Mouse (Mus musculus) midbrain, postnatal 0 days (tissue): ENCODE measurements around the gene Fntb. TPM values are rescaled to one million over a fixed set of nuclear protein-coding genes. Genes with fewer than 3 reads are reported as not detected.

Source experiments
- ATAC-seq: fragments of 200-750 bp; cut with Nextera tagmentation; 2 replicates; pipeline ENCODE4 v1.8.0; 2017; ENCODE audit warnings: moderate number of reproducible peaks, mild to moderate bottlenecking, moderate TSS enrichment, moderate library complexity; ENCODE audit not compliant: low FRiP score
- DNase-seq: peaks from one replicate; pipeline ENCODE4 v3.0.0-alpha.2; 2015; ENCODE audit warnings: low spot score
- H3K27ac ChIP-seq: fragments of 300-500 bp; sonication (generic); 2 replicates; pipeline ENCODE4 v1.5.1; 2014; ENCODE audit warnings: low read depth, mild to moderate bottlenecking, low read length, mixed read lengths
- H3K27me3 ChIP-seq: fragments of 300-500 bp; sonication (generic); 2 replicates; pipeline ENCODE4 v1.6.1; 2014; ENCODE audit warnings: low read length, control low read depth, mixed read lengths; ENCODE audit not compliant: insufficient read depth
- H3K36me3 ChIP-seq: fragments of 300-500 bp; sonication (generic); 2 replicates; pipeline ENCODE4 v1.6.1; 2014; ENCODE audit warnings: low read length, control low read depth, mixed read lengths; ENCODE audit not compliant: insufficient read depth
- H3K4me1 ChIP-seq: fragments of 300-500 bp; sonication (generic); 2 replicates; pipeline ENCODE4 v1.6.1; 2014; ENCODE audit warnings: mild to moderate bottlenecking, control low read depth, antibody characterized with exemption, low read length, mixed read lengths; ENCODE audit not compliant: insufficient read depth
- H3K4me2 ChIP-seq: fragments of 300-500 bp; sonication (generic); 2 replicates; pipeline ENCODE4 v1.6.1; 2014; ENCODE audit warnings: low read depth, mild to moderate bottlenecking, low read length, mixed read lengths; ENCODE audit not compliant: poor library complexity, severe bottlenecking
- H3K4me3 ChIP-seq: fragments of 300-500 bp; sonication (generic); 2 replicates; pipeline ENCODE4 v1.5.1; 2014; ENCODE audit warnings: low read depth, mild to moderate bottlenecking, low read length, moderate library complexity
- H3K9ac ChIP-seq: fragments of 300-500 bp; sonication (generic); replicated peaks from 2 replicates; pipeline ENCODE4 v1.6.1; 2014; ENCODE audit warnings: mild to moderate bottlenecking, low read length, moderate library complexity, mixed read lengths; ENCODE audit not compliant: poor library complexity, severe bottlenecking
- H3K9me3 ChIP-seq: fragments of 300-500 bp; sonication (generic); 2 replicates; pipeline ENCODE4 v1.6.1; 2016; ENCODE audit warnings: low read length, control low read depth
- CTCF ChIP-seq: IDR thresholded peaks from 2 replicates; pipeline ENCODE4 v1.5.1; 2016; ENCODE audit warnings: antibody characterized with exemption, mild to moderate bottlenecking
- WGBS: fragments of 180-500 bp; shearing (Covaris S2); extraction: QIAGEN DNeasy Blood & Tissue Kit; methylation state at CpG from one replicate; pipeline ENCODE4 v1.1.7; 2014; 5-methylcytosine and 5-hydroxymethylcytosine counted together
- polyA plus RNA-seq: library from polyadenylated mRNA; unstranded; fragments of >200 nt; fragmentation: Nextera tagmentation; extraction: Ambion mirVana; gene quantifications from 2 replicates; pipeline ENCODE4 v1.2.1, GENCODE M21; 2015
- total RNA-seq: library from RNA; depleted of rRNA; stranded (reverse); fragments of >200 nt; gene quantifications from 2 replicates; pipeline ENCODE4 v1.2.3, GENCODE M21; 2014

Gene Fntb
- total and polyA plus RNA-seq, 2 experiments from 2014 or later, result 34.3 to 36.6 TPM

GRCm38 (mm10) chr12:76803700-76804252 is 38.4 kb downstream of the Fntb start:
- H3K9me3 ChIP-seq, result no peaks in the 10 kb centered on the region
- no peak overlapping the region for H3K4me3 ChIP-seq
- no peak overlapping the region for H3K9ac ChIP-seq
- 60% methylated on average over 7 of the region's 7 CpGs for WGBS
- H3K27ac ChIP-seq, result no peak overlapping the region
- peaks cover 33% of the 10 kb centered on the region for H3K36me3 ChIP-seq
- H3K4me2 ChIP-seq, result no peak overlapping the region
- no peak for ATAC-seq
- TF ChIP-seq CTCF, result peak; percentile 74
- no peaks in the 10 kb centered on the region for H3K27me3 ChIP-seq
- peak; percentile 61 for DNase-seq
- H3K4me1 ChIP-seq, result no peaks in the 10 kb centered on the region

DNA sequence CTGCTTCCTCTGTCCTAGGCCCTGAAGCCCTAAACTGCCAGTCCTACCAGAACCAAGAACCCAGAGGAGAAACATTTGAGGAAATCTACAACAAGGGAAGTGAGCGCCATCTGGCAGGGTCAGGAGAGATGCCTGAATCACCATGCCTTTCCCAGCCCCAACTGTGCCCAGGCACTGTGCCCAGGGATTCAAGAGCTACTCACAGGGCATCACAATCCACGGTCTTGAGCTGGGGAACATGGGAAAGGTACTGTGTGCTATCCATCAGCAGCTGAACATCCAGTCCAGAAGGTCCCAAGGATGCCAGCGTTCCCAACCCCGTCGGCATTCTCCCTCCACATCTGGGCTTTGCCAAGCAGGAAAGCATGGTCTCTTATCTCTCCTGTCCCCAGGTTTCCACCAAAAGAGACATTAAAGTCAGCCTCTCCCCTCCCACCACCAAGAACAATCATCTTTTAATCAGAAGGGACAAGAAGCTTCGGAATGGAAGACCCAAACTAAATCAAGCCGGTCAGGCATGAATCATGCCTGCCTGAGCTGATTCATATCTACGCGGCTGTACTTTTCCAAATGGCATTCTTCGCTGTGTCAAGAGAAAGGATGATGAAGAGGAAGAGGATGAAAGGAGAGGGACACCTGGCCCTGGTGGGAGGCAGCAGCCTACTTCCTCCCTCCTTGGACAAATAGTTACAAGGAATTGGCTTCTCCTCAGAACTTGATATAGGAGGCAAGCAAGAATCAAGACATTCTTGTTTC is 39.8 kb downstream of the Fntb start:
- no peaks in the 10 kb centered on the region for H3K9me3 ChIP-seq
- H3K27ac ChIP-seq, result no peak overlapping the region
- no peaks in the 10 kb centered on the region for H3K4me1 ChIP-seq
- no peak for TF ChIP-seq CTCF
- WGBS, result 89% methylated on average over 10 of the region's 10 CpGs
- DNase-seq, result peak; percentile 47
- H3K9ac ChIP-seq, result no peak overlapping the region
- H3K36me3 ChIP-seq, result peaks cover 19% of the 10 kb centered on the region
- no peak overlapping the region for H3K4me3 ChIP-seq
- no peaks in the 10 kb centered on the region for H3K27me3 ChIP-seq
- H3K4me2 ChIP-seq, result no peak overlapping the region
- ATAC-seq, result no peak

DNA sequence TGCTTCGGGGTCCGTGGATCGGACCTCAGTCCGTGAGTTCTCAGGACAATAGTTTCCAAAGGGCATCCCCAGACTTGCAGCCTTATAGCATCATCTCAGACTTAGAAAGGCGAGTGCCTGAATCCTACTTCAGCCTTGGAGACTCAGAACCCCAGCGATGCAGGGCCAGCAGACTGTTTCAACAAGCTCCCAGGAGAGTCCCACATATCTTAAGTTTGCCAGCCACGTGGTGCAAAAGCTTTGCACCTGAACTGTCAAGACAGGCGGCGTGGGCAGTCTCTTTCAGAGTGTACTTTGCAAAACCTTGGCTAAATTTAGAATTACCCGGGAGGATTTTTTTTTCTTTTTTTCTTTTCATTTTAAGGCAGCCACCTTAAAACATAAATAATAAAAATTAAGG is 42.4 kb downstream of the Fntb start:
- ATAC-seq, result no peak
- TF ChIP-seq CTCF, result no peak

GRCm38 (mm10) chr12:76810491-76810890 is 45.1 kb downstream of the Fntb start:
- H3K27me3 ChIP-seq, result no peaks in the 10 kb centered on the region
- no peak overlapping the region for H3K27ac ChIP-seq
- H3K4me2 ChIP-seq, result no peak overlapping the region
- H3K4me1 ChIP-seq, result no peaks in the 10 kb centered on the region
- TF ChIP-seq CTCF, result no peak
- WGBS, result 95% methylated on average over 5 of the region's 5 CpGs
- ATAC-seq, result no peak
- no peaks in the 10 kb centered on the region for H3K9me3 ChIP-seq
- H3K9ac ChIP-seq, result no peak overlapping the region
- H3K4me3 ChIP-seq, result no peak overlapping the region
- peaks cover 11% of the 10 kb centered on the region for H3K36me3 ChIP-seq
- no peak for DNase-seq

More for the DNA sequence above, 42.4 kb downstream of the Fntb start:
- Histone ChIP-seq H3K9ac (no peak overlapping the region), H3K27me3 (no peaks in the 10 kb centered on the region), H3K4me2 (no peak overlapping the region), H3K4me1 (no peaks in the 10 kb centered on the region), H3K4me3 (no peak overlapping the region), H3K36me3 (peaks cover 12% of the 10 kb centered on the region), H3K27ac (no peak overlapping the region), H3K9me3 (no peaks in the 10 kb centered on the region)
- WGBS, result 78% methylated on average over 10 of the region's 10 CpGs
- DNase-seq, result no peak

- H3K27ac ChIP-seq, result no peak overlapping the region
- no peak for DNase-seq
- no peaks in the 10 kb centered on the region for H3K27me3 ChIP-seq
- 94% methylated on average over 4 of the region's 4 CpGs for WGBS
- peaks cover 11% of the 10 kb centered on the region for H3K36me3 ChIP-seq
- no peak for TF ChIP-seq CTCF
- no peaks in the 10 kb centered on the region for H3K9me3 ChIP-seq
- no peaks in the 10 kb centered on the region for H3K4me1 ChIP-seq
- H3K9ac ChIP-seq, result no peak overlapping the region
- no peak for ATAC-seq
- no peak overlapping the region for H3K4me3 ChIP-seq
- H3K4me2 ChIP-seq, result no peak overlapping the region
These were observed 45.6 kb downstream of the Fntb start for GRCm38 (mm10) chr12:76811006-76811405.

- WGBS, result 78% methylated on average over 10 of the region's 10 CpGs
- Histone ChIP-seq H3K9ac (no peak overlapping the region), H3K4me2 (no peak overlapping the region), H3K4me1 (no peaks in the 10 kb centered on the region), H3K9me3 (no peaks in the 10 kb centered on the region), H3K27me3 (no peaks in the 10 kb centered on the region), H3K36me3 (peaks cover 11% of the 10 kb centered on the region), H3K4me3 (no peak overlapping the region), H3K27ac (no peak overlapping the region)
- TF ChIP-seq CTCF, result no peak
- no peak for ATAC-seq
- DNase-seq, result no peak
These were observed 48.2 kb downstream of the Fntb start for GRCm38 (mm10) chr12:76813543-76813942.
